Mouse (Mus musculus): ENCODE measurements around the gene Grik4.

GRCm38 (mm10) chr9:42626226-42626775, 318.0 kb downstream of the Grik4 start:
- TF ChIP-seq POLR2A (IDR thresholded peaks at IDR 0.05; ENCODE audit: borderline replicate concordance, extremely low read depth, insufficient read depth, insufficient read length, poor library complexity, severe bottlenecking) (no peak), CTCF (IDR thresholded peaks at IDR 0.05; ENCODE audit: borderline replicate concordance, extremely low read depth, insufficient read depth, insufficient read length) (no peak)

Measured in brain, embryonic 14.5 days (tissue).